Mouse (Mus musculus): ENCODE measurements at regions not wholly inside any gene's neighbourhood (a gene's known extent, or its start where the extent isn't known, plus 50 kb on each side); places are given as distances from the start of the nearest gene placed in this dataset.

- no peak for DNase-seq (ENCODE audit: low spot score in 2 of 2)
These were observed 59.7 kb upstream of the Cox10 start for GRCm38 (mm10) chr11:64138934-64139333.

- no peak for DNase-seq (ENCODE audit: low spot score in 2 of 2)
These were observed 56.5 kb upstream of the Cox10 start for GRCm38 (mm10) chr11:64135766-64136165.

- DNase-seq (ENCODE audit: low spot score in 2 of 2), result no peak
These were observed 56.0 kb upstream of the Cox10 start for GRCm38 (mm10) chr11:64135308-64135591.

- DNase-seq (ENCODE audit: low spot score in 2 of 2), result no peak
These were observed 55.5 kb upstream of the Cox10 start for GRCm38 (mm10) chr11:64134571-64135307.

Measured in spleen, postnatal 4 days (tissue).